Mouse (Mus musculus) forebrain, embryonic 14.5 days (tissue): Measurements from ENCODE around the gene Hes5. TPM values are rescaled to one million over a fixed set of nuclear protein-coding genes. Genes with fewer than 3 reads are reported as not detected.

Experiments
- ATAC-seq: fragments of 200-750 bp; cut with Nextera tagmentation; 2 replicates; pipeline ENCODE4 v1.8.0; 2017; ENCODE audit warnings: mild to moderate bottlenecking, moderate library complexity
- DNase-seq: peaks from one replicate; pipeline ENCODE4 v3.0.0-alpha.2; 2015; ENCODE audit warnings: low spot score
- H3K27ac ChIP-seq: fragments of 300-500 bp; sonication (generic); 2 replicates; pipeline ENCODE4 v1.5.1; 2014; ENCODE audit warnings: low read depth, mild to moderate bottlenecking, control low read depth, low read length, moderate library complexity
- H3K27me3 ChIP-seq: fragments of 300-500 bp; sonication (generic); replicated peaks from 2 replicates; pipeline ENCODE4 v1.6.1; 2014; ENCODE audit warnings: low read length, control low read depth, mixed read lengths; ENCODE audit not compliant: control insufficient read depth, insufficient read depth
- H3K36me3 ChIP-seq: fragments of 300-500 bp; sonication (generic); 2 replicates; pipeline ENCODE4 v1.6.1; 2014; ENCODE audit warnings: low read length, control low read depth; ENCODE audit not compliant: control insufficient read depth, insufficient read depth
- H3K4me1 ChIP-seq: fragments of 300-500 bp; sonication (generic); 2 replicates; pipeline ENCODE4 v1.6.1; 2014; ENCODE audit warnings: antibody characterized with exemption, low read length, control low read depth; ENCODE audit not compliant: control insufficient read depth, insufficient read depth
- H3K4me2 ChIP-seq: fragments of 300-500 bp; sonication (generic); 2 replicates; pipeline ENCODE4 v1.6.1; 2014; ENCODE audit warnings: mild to moderate bottlenecking, control low read depth, low read length
- H3K4me3 ChIP-seq: fragments of 300-500 bp; sonication (generic); 2 replicates; pipeline ENCODE4 v1.5.1; 2014; ENCODE audit warnings: low read depth, low read length, control low read depth
- H3K9ac ChIP-seq: fragments of 300-500 bp; sonication (generic); 2 replicates; pipeline ENCODE4 v1.6.1; 2014; ENCODE audit warnings: mild to moderate bottlenecking, low read length, control low read depth, moderate library complexity
- H3K9me3 ChIP-seq: fragments of 300-500 bp; sonication (generic); replicated peaks from 2 replicates; pipeline ENCODE4 v1.6.1; 2016; ENCODE audit warnings: low read length, control low read depth, mixed read lengths; ENCODE audit not compliant: control insufficient read depth
- WGBS: fragments of 180-500 bp; shearing (Covaris S2); extraction: QIAGEN DNeasy Blood & Tissue Kit; methylation state at CpG from one replicate; pipeline ENCODE4 v1.1.7; 2014; 5-methylcytosine and 5-hydroxymethylcytosine counted together
- polyA plus RNA-seq: library from polyadenylated mRNA; unstranded; fragments of >200 nt; fragmentation: Nextera tagmentation; extraction: Ambion mirVana; gene quantifications from 2 replicates; pipeline ENCODE4 v1.2.1, GENCODE M21; 2014

The Hes5 gene
- 73.0 and 86.0 TPM in 2 replicates for polyA plus RNA-seq

- Histone ChIP-seq H3K27ac (peak within 1 kb of the TSS; percentile 94), H3K4me3 (peak within 1 kb of the TSS; percentile 76), H3K4me2 (peak within 1 kb of the TSS; percentile 81), H3K4me1 (peaks cover 61% of the 10 kb centered on the region), H3K9me3 (no peaks in the 10 kb centered on the region), H3K9ac (peak within 1 kb of the TSS; percentile 95), H3K27me3 (0 out of 2 replicates have a peak, but pooled peaks cover under 1% of the 10 kb centered on the region), H3K36me3 (no peaks in the 10 kb centered on the region)
- DNase-seq: peak; percentile 94
- ATAC-seq: peak; percentile 63
- WGBS: 1% methylated on average over 65 of the region's 65 CpGs
Measured at GRCm38 (mm10) chr4:154960690-154961225, at the start of gene Hes5. Hes5 (plus strand) TSS chr4:154960923.

- Histone ChIP-seq H3K9me3 (no peaks in the 10 kb centered on the region), H3K27ac (no peak overlapping the region), H3K27me3 (no peaks in the 10 kb centered on the region), H3K4me2 (no peak overlapping the region), H3K4me3 (no peak overlapping the region), H3K36me3 (no peaks in the 10 kb centered on the region), H3K9ac (no peak overlapping the region), H3K4me1 (no peaks in the 10 kb centered on the region)
- WGBS: 74% methylated on average over 2 of the region's 2 CpGs
- DNase-seq (no peak), ATAC-seq (no peak)
Measured at GRCm38 (mm10) chr4:154911644-154912043, 49.1 kb upstream of the Hes5 start.

GRCm38 (mm10) chr4:154913845-154914244 is 46.9 kb upstream of the Hes5 start:
- Histone ChIP-seq H3K9ac (no peak overlapping the region), H3K4me3 (no peak overlapping the region), H3K27ac (no peak overlapping the region), H3K36me3 (no peaks in the 10 kb centered on the region), H3K4me1 (no peaks in the 10 kb centered on the region), H3K9me3 (no peaks in the 10 kb centered on the region), H3K27me3 (no peaks in the 10 kb centered on the region), H3K4me2 (no peak overlapping the region)
- 93% methylated on average over 3 of the region's 3 CpGs for WGBS
- ATAC-seq (no peak), DNase-seq (no peak)

- no peak overlapping the region for H3K9ac ChIP-seq
- 89% methylated on average over 4 of the region's 4 CpGs for WGBS
- H3K9me3 ChIP-seq: no peaks in the 10 kb centered on the region
- H3K4me2 ChIP-seq: no peak overlapping the region
- DNase-seq: no peak
- no peaks in the 10 kb centered on the region for H3K36me3 ChIP-seq
- H3K27me3 ChIP-seq: no peaks in the 10 kb centered on the region
- no peak overlapping the region for H3K4me3 ChIP-seq
- no peak overlapping the region for H3K27ac ChIP-seq
- ATAC-seq: no peak
- H3K4me1 ChIP-seq: no peaks in the 10 kb centered on the region
Measured at GRCm38 (mm10) chr4:154914252-154914651, 46.5 kb upstream of the Hes5 start.

GRCm38 (mm10) chr4:154914707-154915106 is 46.0 kb upstream of the Hes5 start:
- ATAC-seq: no peak
- H3K27me3 ChIP-seq: no peaks in the 10 kb centered on the region
- DNase-seq: no peak
- H3K9ac ChIP-seq: no peak overlapping the region
- 86% methylated on average over 3 of the region's 3 CpGs for WGBS
- no peak overlapping the region for H3K4me3 ChIP-seq
- H3K4me1 ChIP-seq: no peaks in the 10 kb centered on the region
- H3K9me3 ChIP-seq: no peaks in the 10 kb centered on the region
- no peak overlapping the region for H3K4me2 ChIP-seq
- no peak overlapping the region for H3K27ac ChIP-seq
- no peaks in the 10 kb centered on the region for H3K36me3 ChIP-seq

GRCm38 (mm10) chr4:154915286-154915685 is 45.4 kb upstream of the Hes5 start:
- ATAC-seq: no peak
- H3K4me2 ChIP-seq: no peak overlapping the region
- no peak overlapping the region for H3K9ac ChIP-seq
- H3K4me3 ChIP-seq: no peak overlapping the region
- no peaks in the 10 kb centered on the region for H3K4me1 ChIP-seq
- 89% methylated on average over 10 of the region's 10 CpGs for WGBS
- no peaks in the 10 kb centered on the region for H3K27me3 ChIP-seq
- H3K36me3 ChIP-seq: no peaks in the 10 kb centered on the region
- no peaks in the 10 kb centered on the region for H3K9me3 ChIP-seq
- DNase-seq: no peak
- no peak overlapping the region for H3K27ac ChIP-seq

GRCm38 (mm10) chr4:154916662-154917061 is 44.1 kb upstream of the Hes5 start:
- Histone ChIP-seq H3K27me3 (no peaks in the 10 kb centered on the region), H3K4me2 (no peak overlapping the region), H3K4me1 (no peaks in the 10 kb centered on the region), H3K4me3 (no peak overlapping the region), H3K9me3 (no peaks in the 10 kb centered on the region), H3K9ac (no peak overlapping the region), H3K27ac (no peak overlapping the region), H3K36me3 (no peaks in the 10 kb centered on the region)
- 83% methylated on average over 4 of the region's 4 CpGs for WGBS
- DNase-seq (no peak), ATAC-seq (no peak)

GRCm38 (mm10) chr4:154922291-154922690 is 38.4 kb upstream of the Hes5 start:
- no peak overlapping the region for H3K9ac ChIP-seq
- no peaks in the 10 kb centered on the region for H3K27me3 ChIP-seq
- 80% methylated on average over 4 of the region's 4 CpGs for WGBS
- no peak overlapping the region for H3K27ac ChIP-seq
- DNase-seq: no peak
- H3K9me3 ChIP-seq: no peaks in the 10 kb centered on the region
- H3K36me3 ChIP-seq: no peaks in the 10 kb centered on the region
- H3K4me1 ChIP-seq: no peaks in the 10 kb centered on the region
- no peak overlapping the region for H3K4me2 ChIP-seq
- H3K4me3 ChIP-seq: no peak overlapping the region
- no peak for ATAC-seq

- H3K27me3 ChIP-seq: no peaks in the 10 kb centered on the region
- H3K4me3 ChIP-seq: no peak overlapping the region
- no peaks in the 10 kb centered on the region for H3K4me1 ChIP-seq
- no peak overlapping the region for H3K9ac ChIP-seq
- DNase-seq (no peak), ATAC-seq (no peak)
- H3K27ac ChIP-seq: no peak overlapping the region
- H3K4me2 ChIP-seq: no peak overlapping the region
- H3K9me3 ChIP-seq: no peaks in the 10 kb centered on the region
- H3K36me3 ChIP-seq: no peaks in the 10 kb centered on the region
- WGBS: 77% methylated on average over 5 of the region's 5 CpGs
Measured at GRCm38 (mm10) chr4:154922931-154923330, 37.8 kb upstream of the Hes5 start.
